Mouse (Mus musculus) embryonic stem cell, embryonic (primary cell): ENCODE data around the gene Cntnap2.

ENCODE experiments used
- CTCF ChIA-PET, 4 experiments: fragments of 300-600 bp in 2 of 4; fragments of 350-600 bp in 2 of 4; sonication (Branson Sonifier 250); formaldehyde crosslinking; loops; one replicate each; lab custom pipeline; 2022; ENCODE audit warnings: inconsistent platforms in 2 of 4; lab: Charles Lee
- POLR2A ChIA-PET, 4 experiments: fragments of 300-600 bp in 2 of 4; fragments of 350-600 bp in 2 of 4; sonication (Branson Sonifier 250); formaldehyde crosslinking; loops; one replicate each; lab custom pipeline; 2022; ENCODE audit warnings: antibody characterized with exemption in 4 of 4, inconsistent platforms in 1 of 4; lab: Charles Lee

The Cntnap2 gene

DNA sequence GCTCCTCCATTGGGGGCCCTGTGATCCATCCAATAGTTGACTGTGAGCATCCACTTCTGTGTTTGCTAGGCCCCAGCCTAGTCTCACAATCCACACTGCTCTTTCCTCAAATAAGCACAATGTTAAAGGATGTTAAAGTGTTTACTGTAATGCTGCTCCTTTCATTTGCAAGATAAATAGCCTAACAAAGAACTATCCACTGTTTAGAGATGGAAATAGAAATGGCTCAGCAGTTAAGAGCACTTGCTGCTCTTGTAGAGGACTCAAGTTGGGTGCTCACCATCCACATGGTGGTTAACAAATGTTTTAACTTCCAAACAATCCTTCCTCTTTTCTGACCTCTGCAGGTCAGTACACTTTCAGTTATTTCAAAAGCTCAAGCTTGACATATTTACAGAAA, 1022.3 kb downstream of the Cntnap2 start:
- ChIA-PET POLR2A (no interaction called here), CTCF (no interaction called here)

- POLR2A ChIA-PET: no interaction called here
- CTCF ChIA-PET: no interaction called here
Observed at GRCm38 (mm10) chr6:46143189-46143841, 1084.2 kb downstream of the Cntnap2 start.

GRCm38 (mm10) chr6:46166837-46167236, 1107.7 kb downstream of the Cntnap2 start:
- ChIA-PET CTCF (no interaction called here), POLR2A (no interaction called here)

- ChIA-PET CTCF (no interaction called here), POLR2A (no interaction called here)
Observed at GRCm38 (mm10) chr6:46197298-46197697, 1138.1 kb downstream of the Cntnap2 start.

- CTCF ChIA-PET: no interaction called here
- POLR2A ChIA-PET: no interaction called here
Observed at GRCm38 (mm10) chr6:46201828-46202227, 1142.7 kb downstream of the Cntnap2 start.

DNA sequence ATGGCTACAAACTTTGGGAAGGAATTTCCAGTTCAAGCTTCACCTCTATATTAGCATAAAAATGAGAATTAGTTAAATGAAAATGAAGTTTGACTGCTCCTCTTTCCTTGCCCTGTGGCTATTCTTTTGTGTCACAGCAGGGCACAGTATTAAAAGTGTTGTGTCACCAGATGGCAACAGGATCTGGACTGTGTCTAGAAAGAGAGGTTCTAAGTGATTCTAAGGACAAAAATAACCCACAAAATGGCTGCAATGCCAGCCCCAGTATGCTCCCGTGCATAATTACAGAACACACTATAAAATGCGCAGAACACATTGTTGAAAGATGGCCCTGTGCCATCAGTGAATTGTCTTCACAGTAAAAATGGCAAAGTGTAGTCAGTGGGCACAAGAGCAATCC, 1146.4 kb downstream of the Cntnap2 start:
- CTCF ChIA-PET: no interaction called here
- POLR2A ChIA-PET: no interaction called here

DNA sequence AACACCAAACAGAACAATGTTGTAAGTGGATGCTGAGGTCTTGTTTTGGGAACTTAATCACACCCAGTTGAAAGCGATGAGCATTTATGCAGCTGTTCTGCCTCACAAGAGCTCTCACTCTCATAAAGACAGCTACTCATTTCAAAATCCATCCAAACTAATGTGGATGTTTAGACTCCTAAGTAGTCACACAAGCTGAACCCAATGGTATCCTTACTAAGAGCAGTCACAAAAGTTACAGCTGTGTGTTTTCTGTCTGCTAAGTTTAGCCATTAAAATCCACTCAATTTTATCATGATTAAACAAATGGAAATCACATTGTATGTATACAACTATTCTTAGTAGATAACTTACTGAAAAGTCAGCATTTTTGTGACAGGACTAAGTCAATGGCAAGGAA, 1173.7 kb downstream of the Cntnap2 start:
- CTCF ChIA-PET: no interaction called here

GRCm38 (mm10) chr6:46240349-46240748, 1181.2 kb downstream of the Cntnap2 start:
- ChIA-PET POLR2A (no interaction called here), CTCF (no interaction called here)

More for the DNA sequence above, 1173.7 kb downstream of the Cntnap2 start:
- POLR2A ChIA-PET: no interaction called here

DNA sequence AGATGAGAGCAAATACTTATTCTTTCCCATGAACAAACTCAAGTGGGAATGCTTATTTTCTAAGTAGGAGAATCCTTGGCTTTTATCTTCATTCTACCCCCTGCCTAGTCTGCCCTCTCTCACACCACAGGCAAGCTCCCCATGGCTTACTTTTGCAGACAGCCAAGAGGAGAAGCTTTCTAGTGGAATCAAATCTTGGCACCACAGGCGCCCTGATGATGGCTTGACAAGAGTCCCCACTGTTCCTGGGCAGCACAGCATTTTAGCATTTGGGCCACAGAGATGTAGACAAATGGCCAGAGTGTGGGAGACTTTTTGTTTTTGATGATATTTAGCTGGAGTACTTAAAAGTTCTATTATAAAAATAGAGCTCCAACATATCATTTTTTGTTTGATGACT, 1204.0 kb downstream of the Cntnap2 start:
- ChIA-PET POLR2A (interaction anchor here in 1 of 4 experiments (0.6 kb wide), 1 partner anchor 49 kb away, joined by 4 read pairs; no protein-coding TSS in a partner anchor), CTCF (no interaction called here)

DNA sequence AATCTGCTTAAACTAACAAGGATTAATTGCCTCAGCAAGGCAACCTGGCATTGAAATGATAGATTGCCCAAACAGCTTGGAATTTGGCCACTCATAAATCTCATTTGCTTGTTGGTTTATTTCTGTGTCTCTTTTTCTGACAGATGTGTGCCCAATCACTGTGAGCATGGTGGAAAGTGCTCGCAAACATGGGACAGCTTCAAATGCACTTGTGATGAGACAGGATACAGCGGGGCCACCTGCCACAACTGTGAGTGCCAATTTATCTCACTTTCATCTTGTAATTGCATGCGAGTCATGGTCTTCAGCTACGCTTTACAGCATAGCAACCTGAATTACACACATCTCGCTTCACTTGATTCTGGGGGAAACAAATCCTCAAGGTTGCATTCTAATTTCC, 1287.8 kb downstream of the Cntnap2 start:
- POLR2A ChIA-PET: no interaction called here
- CTCF ChIA-PET: no interaction called here

DNA sequence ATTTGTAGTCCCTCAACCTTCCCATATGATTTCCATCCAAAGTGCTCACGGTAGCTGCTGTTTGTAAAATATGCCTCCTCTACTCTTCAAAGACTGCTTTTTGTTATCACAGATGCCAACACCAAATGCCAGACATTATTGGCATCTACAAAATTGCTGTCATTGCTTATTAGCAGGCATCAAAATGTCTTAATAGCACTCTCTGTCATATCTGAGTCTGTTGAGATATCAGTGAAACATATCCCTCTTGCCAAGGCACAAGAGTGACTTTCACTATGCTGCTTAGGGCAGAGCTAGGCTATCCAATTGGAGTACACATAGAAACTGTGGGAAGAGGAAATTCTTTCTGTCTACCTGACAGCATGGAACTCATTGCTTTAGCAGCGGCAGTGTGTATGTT, 1301.9 kb downstream of the Cntnap2 start:
- ChIA-PET POLR2A (no interaction called here), CTCF (no interaction called here)

GRCm38 (mm10) chr6:46362156-46362555, 1303.0 kb downstream of the Cntnap2 start:
- CTCF ChIA-PET: no interaction called here
- POLR2A ChIA-PET: no interaction called here

DNA sequence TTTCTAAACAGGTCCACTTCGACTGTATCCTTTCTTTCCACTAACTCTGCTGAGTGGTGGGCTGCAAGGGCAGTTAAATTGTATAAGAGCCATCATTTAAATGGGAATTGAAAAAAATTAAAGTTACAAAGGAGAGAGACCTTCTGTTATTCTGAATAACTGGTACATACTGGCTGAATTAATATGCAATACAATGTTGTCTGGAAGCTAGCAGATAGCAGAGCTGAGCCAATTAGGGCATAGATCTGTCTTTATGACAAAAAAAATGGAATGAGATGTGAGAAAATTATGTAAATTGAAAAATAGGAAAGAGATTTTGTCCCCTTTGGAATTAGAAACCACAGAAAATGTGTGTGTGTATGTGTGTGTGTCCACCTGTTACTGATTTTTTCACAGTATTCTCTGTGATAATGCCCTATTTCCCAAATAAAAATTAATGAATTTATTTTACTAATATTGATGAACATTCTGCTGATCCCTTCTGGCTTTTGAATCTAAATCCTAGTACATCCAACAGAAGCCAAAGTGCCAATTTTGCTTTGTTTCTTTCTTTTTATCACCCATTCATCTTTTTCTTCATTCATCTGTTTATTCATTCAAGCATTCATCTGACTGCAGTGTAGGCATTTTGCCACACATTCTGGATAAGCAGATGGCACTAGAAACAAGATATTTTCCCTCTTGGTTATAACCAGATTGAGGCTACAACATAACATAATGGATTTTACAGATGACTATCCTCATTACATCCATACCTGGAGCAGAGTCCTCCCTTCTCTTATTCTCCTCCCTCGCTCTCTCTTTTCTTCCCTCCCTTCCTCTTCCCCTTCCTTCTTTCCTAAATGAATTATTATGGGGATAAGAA, 1339.8 kb downstream of the Cntnap2 start:
- POLR2A ChIA-PET: no interaction called here
- CTCF ChIA-PET: no interaction called here

DNA sequence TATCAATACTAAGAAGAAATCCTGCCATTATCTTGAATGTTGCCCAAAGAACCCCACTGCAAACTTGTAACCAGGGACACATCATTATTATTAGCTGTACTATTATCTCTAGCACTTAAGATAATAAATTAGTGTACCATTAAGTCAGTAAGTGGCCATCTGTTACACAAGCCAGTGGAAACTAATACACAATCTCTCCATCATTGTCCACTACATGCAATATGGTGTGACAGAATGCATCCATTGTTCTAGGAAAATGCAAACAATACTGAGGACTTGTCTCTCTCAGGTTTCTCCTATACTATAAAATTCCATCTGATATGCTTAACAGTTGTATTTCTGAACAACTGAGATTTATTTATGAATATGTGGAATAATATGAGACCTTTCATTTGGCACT, 1355.0 kb downstream of the Cntnap2 start:
- CTCF ChIA-PET: no interaction called here
- POLR2A ChIA-PET: no interaction called here

GRCm38 (mm10) chr6:46414562-46414961, 1355.4 kb downstream of the Cntnap2 start:
- ChIA-PET POLR2A (no interaction called here), CTCF (interaction anchor here in 1 of 4 experiments (0.5 kb wide), 1 partner anchor 176 kb away, joined by 3 read pairs; no protein-coding TSS in a partner anchor)

- ChIA-PET CTCF (no interaction called here), POLR2A (no interaction called here)
Observed at GRCm38 (mm10) chr6:46419827-46420226, 1360.7 kb downstream of the Cntnap2 start.

- ChIA-PET POLR2A (no interaction called here), CTCF (no interaction called here)
Observed at GRCm38 (mm10) chr6:46420349-46420748, 1361.2 kb downstream of the Cntnap2 start.

- ChIA-PET CTCF (no interaction called here), POLR2A (no interaction called here)
Observed at GRCm38 (mm10) chr6:46428231-46428630, 1369.1 kb downstream of the Cntnap2 start.

DNA sequence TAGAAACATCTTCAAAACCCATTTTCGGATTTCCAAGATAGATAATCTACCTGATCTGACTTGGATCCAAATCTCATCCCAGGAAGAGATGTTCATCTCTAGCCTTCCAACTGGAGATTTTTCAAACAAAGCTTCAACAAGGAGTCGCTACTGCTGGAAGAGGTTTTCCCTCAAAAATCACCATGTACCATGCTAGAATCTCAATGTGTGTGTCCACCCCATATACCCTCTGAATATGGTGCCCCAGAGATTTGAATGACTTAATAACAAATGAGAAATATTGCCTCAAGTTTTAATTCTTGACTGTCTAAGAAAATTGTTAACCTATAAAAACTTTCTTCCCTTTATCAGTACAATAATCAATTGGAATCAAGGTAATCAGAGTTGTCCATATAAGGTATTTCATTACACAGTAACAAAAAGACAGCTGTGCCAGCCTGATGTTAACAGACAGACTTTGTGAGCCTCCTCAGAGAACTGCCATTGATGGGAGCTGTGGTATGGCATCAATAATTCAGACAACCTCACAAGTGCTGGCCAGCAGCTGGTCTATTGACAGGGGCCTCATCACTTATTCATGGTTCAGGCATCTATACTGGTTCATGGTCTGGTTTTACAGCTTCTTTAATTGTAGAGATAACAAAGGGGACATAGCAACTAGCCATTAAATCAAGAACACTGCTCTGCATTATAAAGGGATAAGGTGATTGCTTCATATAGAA, 1391.9 kb downstream of the Cntnap2 start:
- ChIA-PET POLR2A (interaction anchor here in 1 of 4 experiments (0.5 kb wide), 1 partner anchor 104 kb away, joined by 3 read pairs; no protein-coding TSS in a partner anchor), CTCF (no interaction called here)

GRCm38 (mm10) chr6:46472683-46473082, 1413.5 kb downstream of the Cntnap2 start:
- POLR2A ChIA-PET: no interaction called here

More at GRCm38 (mm10) chr6:46472683-46473082, 1413.5 kb downstream of the Cntnap2 start:
- CTCF ChIA-PET: no interaction called here
